Mouse (Mus musculus) liver, adult 2 months (tissue): ENCODE results near the gene Foxd1.

ENCODE experiments used
- CTCF ChIP-seq: fragments of 200-500 bp; IDR thresholded peaks from 2 replicates; pipeline ENCODE4 v1.5.1; 2011; ENCODE audit warnings: low read depth, low read length, control low read depth
- POLR2A ChIP-seq: fragments of 200-500 bp; IDR thresholded peaks from 2 replicates; pipeline ENCODE4 v1.6.1; 2011; ENCODE audit warnings: low read length, control low read depth; ENCODE audit not compliant: insufficient read depth; ENCODE audit errors: extremely low read depth

DNA sequence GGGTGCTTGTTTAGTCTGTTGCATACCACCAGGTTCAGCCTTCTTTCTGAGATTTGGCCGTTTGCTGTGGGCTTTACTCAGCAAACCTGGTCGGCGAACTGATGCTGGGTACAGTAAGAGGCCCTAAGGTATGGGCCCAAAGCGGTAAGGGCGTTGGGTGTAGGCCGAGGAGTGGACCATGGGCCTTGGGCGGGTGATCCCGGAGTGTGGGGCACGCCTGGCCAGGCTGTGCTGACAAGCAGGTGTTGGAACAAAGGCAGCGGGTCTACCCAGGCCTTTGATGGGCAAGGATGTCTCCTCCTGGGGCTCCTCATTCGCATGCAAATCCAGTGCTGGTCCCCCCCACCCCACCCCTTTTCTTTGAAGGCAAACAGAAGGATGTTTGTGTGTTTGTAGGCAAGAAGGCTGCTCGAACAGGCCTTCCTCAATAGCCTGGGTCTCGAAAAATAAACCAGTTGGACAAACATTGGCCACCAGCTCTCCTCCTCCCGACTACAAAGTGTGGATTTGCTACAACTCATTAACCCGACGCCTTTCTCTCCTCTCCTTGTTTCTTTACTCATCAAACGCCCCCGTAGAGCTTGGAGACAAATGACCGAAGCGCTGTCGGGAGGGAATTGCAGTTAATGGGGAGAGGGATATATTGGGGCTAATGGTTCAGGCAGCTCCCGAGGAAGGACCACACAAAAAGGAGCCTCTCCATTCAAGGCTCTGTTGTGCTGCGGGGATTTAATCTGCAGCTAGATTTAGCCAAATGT is 4.6 kb downstream of the Foxd1 start:
- TF ChIP-seq CTCF (no peak), POLR2A (no peak)
